Mouse (Mus musculus): ENCODE measurements around the gene N4bp2.

Gene N4bp2

DNA sequence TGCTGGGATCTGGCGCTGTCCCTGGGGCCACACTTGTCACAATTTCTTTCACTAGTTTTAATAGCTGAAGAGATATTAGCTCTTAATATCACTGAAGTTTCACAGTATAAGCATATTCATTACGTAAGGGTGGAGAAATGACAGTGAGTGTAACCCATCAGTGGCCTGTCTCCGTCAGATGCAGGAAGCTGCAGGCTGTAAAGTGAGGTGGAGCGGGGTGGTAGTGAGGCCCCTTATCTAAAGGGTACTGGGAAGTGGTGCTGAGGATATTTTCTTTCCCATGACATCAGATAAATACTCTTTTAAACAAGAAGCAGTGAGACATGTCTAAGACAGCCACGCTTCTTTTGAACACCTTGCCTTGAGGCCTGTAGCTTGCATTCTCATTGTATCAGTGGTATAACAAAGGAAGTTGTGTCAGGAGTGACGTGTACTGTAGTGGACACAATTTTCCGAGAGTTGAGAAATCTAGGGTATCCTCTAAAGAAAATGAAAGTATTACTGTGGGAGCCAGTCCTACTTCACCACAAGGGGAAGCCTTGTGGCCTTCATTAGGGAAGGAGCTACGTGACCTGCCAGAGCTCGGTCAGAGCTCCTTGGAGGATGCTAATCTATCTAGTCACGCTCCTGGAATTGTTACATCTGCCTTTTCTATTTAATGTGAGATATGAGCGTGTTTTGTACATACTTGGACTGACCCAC lies 68.7 kb downstream of the N4bp2 start:
- no peak for DNase-seq

DNA sequence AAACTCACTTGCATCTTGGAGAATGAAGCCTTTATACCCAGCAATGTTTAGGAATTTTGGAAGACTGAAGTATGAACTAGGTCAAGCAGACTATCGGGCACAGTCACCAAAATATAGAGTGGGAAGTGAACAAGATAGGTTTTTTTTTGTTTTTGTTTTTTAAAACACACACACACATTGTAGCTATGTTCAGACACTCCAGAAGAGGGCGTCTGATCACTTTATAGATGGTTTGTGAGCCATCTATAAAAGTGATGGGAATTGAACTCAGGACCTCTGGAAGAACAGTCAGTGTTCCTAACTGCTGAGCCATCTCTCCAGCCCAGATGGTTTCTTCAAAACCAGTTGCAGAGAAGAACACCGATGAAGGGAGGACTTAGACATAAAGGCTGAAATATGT lies 69.8 kb downstream of the N4bp2 start:
- no peak for DNase-seq

DNA sequence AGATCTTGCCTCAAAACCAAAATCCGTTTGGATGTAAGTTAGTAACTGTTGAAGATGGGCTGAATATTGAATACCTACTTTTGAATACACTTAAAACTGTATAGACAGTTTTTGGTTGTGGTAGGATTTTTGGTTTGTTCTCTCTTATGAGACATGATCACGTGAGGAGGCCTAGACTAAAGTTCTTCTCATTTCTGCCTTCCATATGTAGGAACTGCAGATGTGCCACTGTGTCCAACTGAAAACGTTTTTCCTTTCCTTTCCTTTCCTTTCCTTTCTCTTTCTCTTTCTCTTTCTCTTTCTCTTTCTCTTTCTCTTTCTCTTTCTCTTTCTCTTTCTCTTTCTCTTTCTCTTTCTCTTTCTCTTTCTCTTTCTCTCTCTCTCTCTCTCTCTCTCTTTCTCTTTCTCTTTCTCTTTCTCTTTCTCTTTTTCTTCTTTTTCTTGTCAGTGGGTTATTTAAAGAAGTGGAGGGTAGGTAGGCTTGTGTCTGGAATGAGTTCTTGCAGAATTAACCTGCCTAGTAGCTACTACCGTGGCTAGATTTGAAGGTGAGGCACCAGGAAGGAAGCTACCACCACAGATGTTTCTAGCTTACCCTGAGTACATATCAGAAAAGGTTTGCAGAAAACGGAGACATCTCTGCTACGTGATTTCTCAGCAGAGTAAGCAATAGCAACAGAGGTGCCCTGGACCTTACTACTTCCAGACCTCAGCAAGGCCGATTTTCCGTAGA lies 70.6 kb downstream of the N4bp2 start:
- no peak for DNase-seq

- no peak for DNase-seq
Observed at GRCm38 (mm10) chr5:65838053-65838452, 74.7 kb downstream of the N4bp2 start.

- DNase-seq = no peak
Observed at GRCm38 (mm10) chr5:65842947-65843346, 79.6 kb downstream of the N4bp2 start.

DNA sequence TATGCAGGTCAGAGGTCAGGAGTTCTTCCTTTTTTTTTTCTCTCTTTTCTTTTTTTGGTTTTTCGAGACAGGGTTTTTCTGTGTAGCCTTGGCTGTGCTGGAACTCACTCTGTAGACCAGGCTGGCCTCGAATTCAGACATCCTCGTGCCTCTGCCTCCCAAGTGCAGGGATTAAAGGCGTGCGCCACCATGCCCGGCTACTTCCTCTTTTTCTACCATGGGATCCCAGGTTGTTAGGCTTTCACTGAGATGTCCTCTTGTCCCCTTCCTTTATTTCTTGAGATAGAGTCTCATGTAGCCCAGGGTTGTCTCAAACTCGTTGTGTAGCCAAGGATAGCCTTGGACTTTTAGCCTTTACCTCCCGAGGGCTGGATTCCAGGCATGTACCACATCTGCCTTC lies 83.2 kb downstream of the N4bp2 start:
- DNase-seq = no peak

DNA sequence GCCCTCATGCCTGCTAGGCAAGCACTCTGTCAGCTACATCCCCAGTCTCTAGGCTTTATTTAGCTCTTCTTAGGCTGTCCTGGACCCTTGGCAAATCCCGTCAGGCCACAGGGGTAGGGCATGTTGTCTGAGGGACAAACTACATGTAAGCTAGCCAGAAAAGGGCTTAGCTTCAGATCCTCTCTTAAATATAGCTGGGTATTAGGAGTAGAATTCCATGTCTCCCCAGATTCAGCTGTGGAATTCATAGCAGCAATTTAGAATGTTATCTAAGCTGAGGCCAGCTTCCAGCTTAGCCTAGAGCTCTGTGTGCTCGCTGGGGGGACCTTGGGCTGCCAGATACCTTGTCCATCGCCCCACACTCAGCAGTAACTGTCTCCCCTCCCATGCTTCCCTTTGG lies 83.6 kb downstream of the N4bp2 start:
- DNase-seq = no peak

GRCm38 (mm10) chr5:65847656-65848055 lies 84.3 kb downstream of the N4bp2 start:
- DNase-seq = no peak

DNA sequence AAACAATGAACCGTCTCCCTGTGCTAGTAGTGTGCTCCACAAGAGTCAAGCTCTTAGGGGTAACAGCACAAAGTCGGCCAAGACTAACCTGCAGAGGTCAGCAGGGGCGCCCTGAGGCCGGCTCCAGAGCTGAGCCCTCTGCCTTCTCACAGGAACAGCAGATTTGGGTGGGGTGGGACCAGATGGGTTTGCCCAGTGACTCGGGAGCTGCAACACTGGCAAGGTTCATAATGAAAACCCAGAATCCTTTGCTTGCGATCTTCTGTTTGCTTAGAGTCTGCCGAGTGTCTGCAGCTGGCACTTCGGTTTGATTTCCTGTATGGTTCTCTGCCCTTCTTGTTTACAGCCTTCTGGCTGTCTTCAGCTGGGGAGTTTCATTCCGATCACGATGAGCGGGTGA lies 87.4 kb downstream of the N4bp2 start:
- DNase-seq = no peak

DNA sequence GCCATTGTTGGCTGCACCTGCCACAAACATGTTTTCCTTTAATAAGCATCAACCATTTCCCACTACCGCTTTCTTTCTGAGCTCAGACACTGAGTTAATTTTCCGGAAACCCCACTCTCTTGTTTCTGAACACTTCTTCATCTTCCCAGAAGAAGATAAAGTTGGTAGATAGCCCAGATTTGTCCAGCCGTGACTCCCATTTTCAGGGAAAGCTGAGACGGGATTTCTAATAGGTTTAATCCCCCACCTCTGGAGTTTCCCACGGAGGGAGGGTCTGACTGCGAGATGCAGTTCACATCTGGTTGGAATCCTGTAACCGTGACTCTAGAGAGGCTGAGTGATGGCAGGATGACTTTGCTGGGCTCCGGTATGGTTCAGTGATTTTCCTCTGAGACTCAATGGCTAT lies 91.5 kb downstream of the N4bp2 start:
- DNase-seq = no peak

DNA sequence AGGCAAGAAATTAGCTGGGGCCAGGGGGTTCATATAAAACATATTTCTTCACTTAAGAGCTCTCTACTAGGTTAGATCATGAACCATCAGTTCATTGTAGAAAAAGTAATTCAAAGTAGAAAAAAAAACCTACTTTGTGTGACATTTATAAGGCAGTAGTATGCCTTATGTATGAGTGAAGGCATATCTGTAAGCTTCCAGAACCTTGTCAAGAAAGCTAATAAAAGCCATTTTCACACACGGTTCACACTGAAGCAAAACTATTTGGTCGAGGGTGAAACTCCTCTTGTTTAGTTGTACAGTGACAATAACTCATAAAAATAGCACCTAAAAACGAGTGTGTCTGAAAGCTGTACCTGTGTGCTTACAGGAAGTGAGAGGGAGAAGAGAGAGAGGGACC lies 92.2 kb downstream of the N4bp2 start:
- DNase-seq = no peak

DNA sequence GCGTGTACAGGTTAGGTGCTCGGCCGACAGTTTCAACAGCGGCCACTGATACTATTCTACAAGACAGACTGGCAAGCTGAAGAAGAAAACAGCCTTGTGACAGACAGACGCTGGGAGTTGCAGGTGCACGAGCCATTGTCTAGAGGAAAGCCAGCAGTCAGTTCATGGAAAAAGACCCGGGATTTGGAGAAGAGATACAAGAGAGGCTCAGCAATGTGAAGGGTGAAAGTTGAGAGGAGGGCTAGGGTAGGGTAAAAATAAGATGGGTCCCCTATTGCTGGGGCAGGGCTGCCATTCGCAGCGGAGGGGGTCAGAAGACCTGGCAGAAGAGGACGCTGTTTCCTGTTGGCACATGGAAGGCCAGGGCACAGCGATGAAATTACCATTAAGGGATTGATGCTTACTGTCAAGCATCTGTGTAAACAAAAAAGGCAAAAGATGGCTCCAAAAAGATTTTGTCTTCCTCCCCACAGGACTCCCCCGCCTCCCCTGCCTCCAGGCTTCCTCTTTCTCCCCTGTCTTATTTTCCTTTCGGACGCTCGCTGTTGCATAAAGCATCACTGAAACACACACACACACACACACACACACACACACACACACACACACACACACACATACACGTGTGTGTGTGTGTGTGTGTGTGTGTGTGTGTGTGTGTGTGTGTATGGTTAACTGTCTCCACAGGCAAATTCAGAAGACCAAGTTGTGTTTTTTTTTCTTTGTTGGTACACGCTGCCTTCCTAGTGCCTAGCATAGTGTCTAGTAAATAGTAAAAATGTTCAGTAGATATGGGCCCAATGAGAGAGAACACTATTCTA lies 93.5 kb downstream of the N4bp2 start:
- DNase-seq = no peak

DNA sequence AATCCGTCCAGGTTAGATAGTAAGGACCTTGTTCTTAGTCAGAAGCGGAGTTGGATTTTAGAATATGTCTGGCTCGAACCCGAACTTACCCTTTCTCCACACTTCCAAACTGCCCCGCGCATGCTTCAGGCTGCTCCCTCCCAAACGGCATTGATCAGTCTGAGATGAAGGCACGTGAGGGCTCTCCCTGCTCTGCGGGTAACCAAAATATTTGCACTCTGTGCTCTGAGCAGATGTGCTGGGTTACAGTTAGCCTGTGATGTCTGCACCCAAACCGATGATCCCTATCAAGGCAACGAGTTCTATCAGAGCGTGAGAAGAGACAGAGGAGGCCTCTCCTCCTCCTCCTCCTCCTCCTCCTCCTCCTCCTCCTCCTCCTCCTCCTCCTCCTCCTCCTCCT lies 94.6 kb downstream of the N4bp2 start:
- no peak for DNase-seq

GRCm38 (mm10) chr5:65858355-65858754 lies 95.0 kb downstream of the N4bp2 start:
- no peak for DNase-seq

DNA sequence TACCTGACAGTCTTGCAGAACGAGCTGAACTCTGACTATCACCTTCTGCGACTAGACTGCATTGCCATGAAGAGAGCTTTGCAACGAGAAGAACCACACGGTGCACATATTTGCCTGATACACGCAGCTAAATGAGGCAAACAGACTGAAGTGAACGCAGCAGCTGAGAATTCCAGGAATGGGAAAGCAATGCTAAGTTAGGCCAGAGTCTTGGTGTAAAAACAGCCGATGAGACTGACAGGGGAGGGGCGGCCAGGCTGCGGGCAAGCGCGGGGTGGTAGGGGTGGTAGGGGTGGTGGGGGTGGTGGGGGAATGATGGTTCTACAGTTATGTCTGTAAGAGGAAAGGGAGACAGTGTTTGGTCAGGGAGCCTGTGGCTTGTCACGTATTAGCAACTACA lies 95.6 kb downstream of the N4bp2 start:
- DNase-seq = no peak

DNA sequence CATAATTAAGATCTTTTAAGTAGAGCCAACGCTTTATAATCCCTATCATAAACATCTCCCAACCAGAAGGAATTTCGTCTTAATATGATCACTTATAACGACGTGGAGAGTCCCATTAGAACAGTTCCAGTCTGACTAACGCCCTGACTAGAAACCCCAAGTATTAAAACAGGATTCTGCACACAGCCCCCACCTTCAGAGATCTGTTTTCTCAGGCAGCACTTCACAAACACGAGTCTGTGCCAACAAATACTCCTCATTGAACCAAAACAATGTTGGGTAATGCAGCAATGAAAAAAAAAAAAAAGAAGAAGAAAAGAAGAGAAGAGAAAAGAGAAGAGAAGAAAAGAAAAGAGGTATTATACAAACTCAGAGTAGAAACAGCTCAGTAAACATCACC lies 96.1 kb downstream of the N4bp2 start:
- no peak for DNase-seq

DNA sequence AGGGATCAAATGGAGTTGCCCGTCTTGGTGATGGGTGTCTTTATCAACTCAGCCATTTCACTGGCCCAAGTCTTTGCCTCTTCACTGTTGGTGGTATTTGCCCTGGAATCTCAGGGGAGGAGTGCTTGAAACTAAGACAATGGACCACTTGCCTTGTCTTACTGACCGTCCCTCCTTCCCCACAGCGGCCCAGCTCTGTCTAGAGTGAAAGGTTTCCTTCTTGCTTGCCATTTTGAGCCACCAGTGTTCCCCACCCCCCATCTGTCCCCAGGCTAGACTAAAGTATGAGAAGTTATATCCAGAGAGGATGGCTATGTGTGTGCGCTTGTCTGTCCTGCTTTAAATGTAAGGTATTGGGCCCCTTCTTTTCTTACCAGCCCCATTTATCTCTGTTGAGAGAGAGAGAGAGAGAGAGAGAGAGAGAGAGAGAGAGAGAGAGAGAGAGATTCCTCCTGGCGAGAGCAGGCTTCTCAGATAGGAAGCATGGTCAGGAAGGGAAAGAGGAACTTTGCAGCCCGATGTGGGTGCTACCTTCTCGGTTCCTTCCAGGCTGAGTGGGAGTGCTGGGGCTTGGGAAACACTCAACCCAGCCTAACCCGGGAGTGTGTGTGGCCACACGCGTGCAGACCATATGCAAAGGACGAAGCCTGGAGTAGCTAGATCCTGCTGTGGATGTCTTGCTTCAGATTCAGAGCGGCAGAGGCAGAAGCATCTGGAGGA lies 97.1 kb downstream of the N4bp2 start:
- DNase-seq = no peak

GRCm38 (mm10) chr5:65861154-65861944 lies 98.0 kb downstream of the N4bp2 start, which contains the start of gene Rhoh:
Gene Rhoh, plus strand, starts transcription at chr5:65861213.
- DNase-seq = no peak

- no peak for DNase-seq
Observed at GRCm38 (mm10) chr5:65862217-65862927, 99.1 kb downstream of the N4bp2 start.

DNA sequence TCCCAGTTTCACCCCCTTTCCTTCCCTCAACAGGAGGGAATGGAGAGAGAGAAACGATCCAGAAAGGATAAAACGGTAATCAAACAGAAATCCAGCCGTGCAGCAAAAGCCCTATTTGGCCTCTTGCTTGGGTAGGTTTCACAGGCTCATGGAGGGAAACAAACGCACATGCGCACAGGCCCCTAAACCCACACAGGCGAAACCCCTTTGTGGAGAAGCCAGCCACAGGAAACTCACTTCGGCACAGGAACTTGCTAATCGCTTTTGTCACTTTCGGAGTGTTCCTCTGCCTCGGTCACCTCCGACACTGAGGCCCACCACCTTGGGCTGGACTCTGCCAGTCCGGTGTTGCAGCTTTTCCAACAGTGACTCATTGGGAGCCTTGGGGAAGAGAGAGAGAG lies 100.0 kb downstream of the N4bp2 start:
- DNase-seq = peak; percentile 7

GRCm38 (mm10) chr5:65864486-65864885 lies 101.2 kb downstream of the N4bp2 start:
- DNase-seq = no peak

DNA sequence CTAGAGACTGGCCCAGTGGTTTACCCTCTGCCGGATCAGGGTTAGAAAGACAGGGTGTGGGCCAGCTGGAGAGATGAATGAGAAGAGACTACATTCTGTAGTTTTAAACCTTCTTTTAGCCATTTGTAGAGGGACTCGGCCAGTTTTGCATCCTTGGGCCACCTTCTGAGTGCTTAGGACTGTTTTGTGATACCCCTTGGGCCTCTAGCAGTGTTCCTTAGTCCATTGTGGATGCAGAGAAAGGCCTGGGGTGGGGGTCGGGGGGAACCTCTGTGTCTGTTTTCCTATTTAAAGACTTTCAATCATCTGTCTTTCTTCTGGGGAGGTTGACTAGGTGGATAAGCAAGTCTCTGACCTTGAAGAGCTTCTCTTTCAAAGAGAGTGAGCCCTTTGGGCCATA lies 101.6 kb downstream of the N4bp2 start:
- DNase-seq = no peak

Measured in kidney, adult 18-20 months (tissue).